Mouse (Mus musculus): ENCODE data around the gene Elfn1. TPM values are rescaled to one million over a fixed set of nuclear protein-coding genes. Genes with fewer than 3 reads are reported as not detected.

The Elfn1 gene
- 1.4 TPM in 2 replicates for polyA plus RNA-seq (2015; fragmentation: Nextera tagmentation; extraction: Ambion mirVana)

DNA sequence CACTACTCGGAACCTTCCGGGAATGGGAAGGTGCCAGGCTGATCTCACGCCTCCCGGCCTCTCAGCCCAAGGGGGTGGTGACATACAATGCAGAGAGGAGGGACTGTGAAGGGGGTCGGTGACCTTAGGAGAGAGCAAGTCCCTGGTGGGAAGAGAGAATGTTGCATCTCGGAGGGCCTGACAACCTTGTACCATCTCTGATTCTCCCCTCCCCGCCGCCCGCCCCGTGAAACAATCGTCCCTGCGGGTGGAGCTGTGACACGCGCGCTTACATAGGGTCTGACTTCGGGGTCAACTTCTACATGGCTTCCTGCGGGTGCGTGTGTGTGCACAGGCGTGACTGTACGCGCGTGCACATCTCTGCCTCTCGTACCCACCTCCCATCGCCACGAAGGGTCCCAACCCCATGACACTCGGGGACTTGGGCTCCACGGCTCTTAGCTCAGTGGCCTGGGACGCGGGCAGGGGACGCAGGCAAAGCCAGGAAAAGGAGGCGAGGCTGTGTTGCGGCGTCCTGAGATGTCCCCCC, at the start of gene Elfn1:
Elfn1 (plus strand) TSS at position 230 of the 529 bp plus-strand sequence.
- H3K9me3 ChIP-seq = no peaks in the 10 kb centered on the region
- H3K4me2 ChIP-seq = peak within 1 kb of the TSS; percentile 98
- no peak within 1 kb of the TSS for H3K27ac ChIP-seq
- H3K4me3 ChIP-seq = peak within 1 kb of the TSS; percentile 70
- H3K36me3 ChIP-seq = no peaks in the 10 kb centered on the region
- peaks cover 43% of the 10 kb centered on the region for H3K4me1 ChIP-seq
- H3K9ac ChIP-seq = peak within 1 kb of the TSS; percentile 75
- ATAC-seq (ENCODE audit: insufficient number of reproducible peaks, insufficient read depth, low FRiP score, low TSS enrichment, low read depth) = 0 out of 2 replicates have a peak, but pooled peaks have one; percentile 13
- peaks cover 86% of the 10 kb centered on the region for H3K27me3 ChIP-seq
- under 1% methylated on average over 33 of the region's 33 CpGs for WGBS

DNA sequence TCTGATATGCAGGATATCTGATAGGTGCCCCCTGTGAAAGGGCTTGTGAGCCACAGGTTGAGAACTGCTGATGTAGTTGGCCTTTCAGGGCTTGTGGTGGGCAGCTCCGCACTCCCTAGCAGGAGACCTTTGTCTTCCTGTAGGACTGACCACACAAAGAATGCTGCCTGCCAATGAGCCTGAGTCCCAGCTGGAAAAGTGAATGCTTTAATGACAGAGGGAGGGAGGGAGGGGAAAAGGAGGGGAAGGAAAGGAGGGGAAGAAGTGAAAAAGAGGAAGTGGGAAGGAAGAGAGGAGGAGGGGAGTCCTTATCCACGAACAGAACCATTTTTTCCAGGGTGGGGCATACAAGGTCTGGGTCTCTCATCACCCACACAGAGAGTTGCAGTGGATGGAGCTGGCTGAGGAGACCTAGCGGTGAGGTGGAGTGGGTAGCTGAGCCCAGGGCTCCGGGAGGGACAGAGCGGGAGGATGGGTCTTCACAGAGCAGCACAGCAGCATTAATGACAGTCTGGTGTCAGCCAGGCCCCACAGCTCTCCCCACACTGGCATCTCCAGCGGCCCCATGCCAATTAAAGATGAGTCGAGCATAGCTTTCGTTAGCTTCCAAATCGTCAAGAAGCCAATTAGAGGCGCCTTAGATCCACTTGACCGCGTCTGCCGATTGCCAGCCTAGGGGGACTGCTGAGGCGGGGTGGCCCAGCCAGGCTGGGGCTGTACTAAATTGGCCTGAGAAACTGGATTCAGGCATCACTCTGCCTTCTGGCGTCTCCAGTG, 47.2 kb upstream of the Elfn1 start:
- H3K36me3 ChIP-seq = no peaks in the 10 kb centered on the region
- H3K27me3 ChIP-seq = peaks cover 4% of the 10 kb centered on the region; the same call in 1 of the 2 replicates
- 29% methylated on average over 15 of the region's 15 CpGs for WGBS

DNA sequence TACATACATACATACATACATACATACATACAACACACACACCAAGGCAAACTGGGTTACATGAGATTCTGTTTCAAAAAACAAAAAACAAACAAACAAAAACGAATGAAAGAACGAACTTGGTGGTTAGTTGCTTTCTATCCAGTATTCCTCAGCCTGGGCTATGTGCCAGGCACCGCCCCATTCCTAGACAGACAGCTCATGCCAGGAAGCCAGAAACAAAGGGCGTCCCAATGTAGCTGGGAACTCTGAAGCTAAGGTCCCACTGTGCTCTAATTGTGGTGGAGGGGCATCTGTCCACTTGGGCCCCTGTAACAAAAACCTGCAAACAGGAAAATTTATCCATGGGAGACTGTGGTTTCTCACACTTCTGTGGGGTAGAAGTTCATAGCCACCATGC, 45.0 kb upstream of the Elfn1 start:
- no peak for ATAC-seq (ENCODE audit: insufficient number of reproducible peaks, insufficient read depth, low FRiP score, low TSS enrichment, low read depth)
- Histone ChIP-seq H3K27me3 (peaks cover 4% of the 10 kb centered on the region; the same call in 1 of the 2 replicates), H3K9ac (no peak overlapping the region), H3K36me3 (no peaks in the 10 kb centered on the region), H3K4me1 (0 out of 2 replicates have a peak, but pooled peaks cover 4% of the 10 kb centered on the region), H3K4me3 (no peak overlapping the region), H3K27ac (no peak overlapping the region), H3K9me3 (no peaks in the 10 kb centered on the region), H3K4me2 (no peak overlapping the region)
- 56% methylated on average over 4 of the region's 4 CpGs for WGBS

More for the DNA sequence above, 47.2 kb upstream of the Elfn1 start:
- Histone ChIP-seq H3K27ac (no peak overlapping the region), H3K9me3 (no peaks in the 10 kb centered on the region), H3K4me3 (no peak overlapping the region), H3K4me2 (peak overlapping the region; percentile 16; the same call in 1 of the 2 replicates), H3K4me1 (0 out of 2 replicates have a peak, but pooled peaks cover 4% of the 10 kb centered on the region), H3K9ac (no peak overlapping the region)
- ATAC-seq (ENCODE audit: insufficient number of reproducible peaks, insufficient read depth, low FRiP score, low TSS enrichment, low read depth) = no peak

DNA sequence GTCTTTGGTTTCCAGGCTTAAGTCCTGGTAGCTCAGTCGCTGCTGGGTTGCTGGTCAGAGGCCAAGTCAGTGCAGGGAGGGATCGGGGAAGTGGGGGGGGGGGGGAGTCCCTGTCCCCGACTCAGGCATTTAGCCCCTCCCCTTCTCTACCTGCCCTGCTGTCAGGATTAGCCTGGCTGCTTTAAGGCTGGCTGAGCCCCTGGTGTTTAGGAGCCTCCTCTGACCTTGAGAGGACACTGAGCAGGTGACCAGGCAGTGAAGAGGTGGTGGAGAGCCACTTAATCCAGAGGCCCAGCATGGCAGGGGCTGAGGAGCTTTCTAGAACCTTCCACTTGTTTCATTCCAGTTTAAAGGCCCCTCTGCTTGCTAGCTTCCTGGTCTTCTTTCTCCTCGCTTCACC, 36.9 kb upstream of the Elfn1 start:
- H3K9ac ChIP-seq = no peak overlapping the region
- no peak for ATAC-seq (ENCODE audit: insufficient number of reproducible peaks, insufficient read depth, low FRiP score, low TSS enrichment, low read depth)
- WGBS = 13% methylated on average over 4 of the region's 4 CpGs

DNA sequence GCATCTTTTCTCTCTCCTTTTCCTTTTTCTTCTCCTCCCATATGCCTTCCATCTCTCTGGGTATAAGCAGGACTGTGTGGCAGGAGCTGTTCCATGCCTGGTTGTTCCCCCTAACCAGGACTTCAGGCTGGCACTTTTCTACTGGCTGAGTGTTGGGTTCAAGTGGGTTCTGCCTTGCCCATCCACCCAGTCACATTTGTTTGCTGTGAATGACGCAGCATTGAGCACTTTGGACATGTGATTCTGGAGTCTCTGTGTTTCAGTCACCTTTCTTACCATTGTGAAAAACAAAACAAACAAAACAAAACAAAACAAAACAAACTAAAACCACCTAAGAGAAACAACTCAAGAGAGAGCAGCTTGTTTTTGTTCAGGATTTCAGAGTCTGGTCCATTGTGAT, 36.2 kb upstream of the Elfn1 start:
- no peaks in the 10 kb centered on the region for H3K9me3 ChIP-seq
- H3K4me2 ChIP-seq = no peak overlapping the region
- no peak for ATAC-seq (ENCODE audit: insufficient number of reproducible peaks, insufficient read depth, low FRiP score, low TSS enrichment, low read depth)
- H3K4me1 ChIP-seq = 0 out of 2 replicates have a peak, but pooled peaks cover 6% of the 10 kb centered on the region
- no peak overlapping the region for H3K9ac ChIP-seq
- no peak overlapping the region for H3K4me3 ChIP-seq
- 83% methylated on average over 1 of the region's 1 CpGs for WGBS
- H3K27me3 ChIP-seq = no peaks in the 10 kb centered on the region
- no peaks in the 10 kb centered on the region for H3K36me3 ChIP-seq
- no peak overlapping the region for H3K27ac ChIP-seq

More for the DNA sequence above, 36.9 kb upstream of the Elfn1 start:
- no peak overlapping the region for H3K4me2 ChIP-seq
- H3K27me3 ChIP-seq = no peaks in the 10 kb centered on the region
- no peaks in the 10 kb centered on the region for H3K36me3 ChIP-seq
- H3K4me3 ChIP-seq = no peak overlapping the region
- no peak overlapping the region for H3K27ac ChIP-seq
- H3K4me1 ChIP-seq = 0 out of 2 replicates have a peak, but pooled peaks cover 6% of the 10 kb centered on the region
- H3K9me3 ChIP-seq = no peaks in the 10 kb centered on the region

DNA sequence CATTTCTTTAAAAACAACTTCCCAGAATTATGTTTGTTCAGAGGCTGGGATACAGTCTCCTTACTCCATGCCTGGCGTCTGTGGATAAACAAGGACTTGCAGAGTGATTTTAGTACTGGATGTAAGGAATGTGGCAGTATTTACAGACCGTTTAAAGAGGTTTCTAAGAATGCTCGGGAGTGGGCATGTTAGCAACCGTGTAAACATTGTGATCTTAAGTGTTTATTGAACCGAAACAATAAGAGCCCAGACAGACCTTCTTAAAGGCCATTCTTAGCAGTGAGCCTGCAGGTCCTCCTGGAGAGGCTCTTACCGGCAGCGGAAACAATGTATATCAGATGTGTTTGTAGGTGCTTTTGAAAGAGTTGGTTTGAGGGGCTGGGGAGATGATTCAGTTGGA, 30.2 kb upstream of the Elfn1 start:
- Histone ChIP-seq H3K9ac (no peak overlapping the region), H3K9me3 (no peaks in the 10 kb centered on the region), H3K4me3 (no peak overlapping the region), H3K36me3 (no peaks in the 10 kb centered on the region), H3K27ac (no peak overlapping the region), H3K27me3 (no peaks in the 10 kb centered on the region), H3K4me1 (no peaks in the 10 kb centered on the region), H3K4me2 (no peak overlapping the region)
- no peak for ATAC-seq (ENCODE audit: insufficient number of reproducible peaks, insufficient read depth, low FRiP score, low TSS enrichment, low read depth)
- 48% methylated on average over 7 of the region's 7 CpGs for WGBS

DNA sequence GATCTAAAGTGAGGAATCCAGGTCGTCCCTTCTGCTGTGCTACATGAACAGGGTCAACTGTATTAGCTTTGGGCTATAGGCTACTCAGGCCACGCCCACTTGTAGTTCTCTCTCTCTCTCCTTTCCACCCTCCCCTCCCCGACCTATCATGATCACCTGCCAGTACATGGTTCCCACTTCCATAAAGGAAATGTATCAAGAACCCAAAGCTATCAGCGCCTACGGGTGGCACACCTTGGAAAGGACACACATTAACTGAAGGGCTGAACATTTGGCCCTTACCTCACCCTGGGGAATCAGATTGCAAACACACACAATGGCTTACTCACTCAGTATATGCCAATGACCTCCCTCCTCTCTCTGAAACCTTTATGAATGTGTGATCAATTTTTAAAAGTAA, 28.0 kb upstream of the Elfn1 start:
- 82% methylated on average over 5 of the region's 5 CpGs for WGBS
- H3K4me1 ChIP-seq = no peaks in the 10 kb centered on the region
- no peak overlapping the region for H3K4me3 ChIP-seq
- ATAC-seq (ENCODE audit: insufficient number of reproducible peaks, insufficient read depth, low FRiP score, low TSS enrichment, low read depth) = no peak
- H3K36me3 ChIP-seq = no peaks in the 10 kb centered on the region
- no peaks in the 10 kb centered on the region for H3K9me3 ChIP-seq
- H3K9ac ChIP-seq = no peak overlapping the region
- H3K27me3 ChIP-seq = no peaks in the 10 kb centered on the region
- H3K27ac ChIP-seq = no peak overlapping the region
- H3K4me2 ChIP-seq = no peak overlapping the region

DNA sequence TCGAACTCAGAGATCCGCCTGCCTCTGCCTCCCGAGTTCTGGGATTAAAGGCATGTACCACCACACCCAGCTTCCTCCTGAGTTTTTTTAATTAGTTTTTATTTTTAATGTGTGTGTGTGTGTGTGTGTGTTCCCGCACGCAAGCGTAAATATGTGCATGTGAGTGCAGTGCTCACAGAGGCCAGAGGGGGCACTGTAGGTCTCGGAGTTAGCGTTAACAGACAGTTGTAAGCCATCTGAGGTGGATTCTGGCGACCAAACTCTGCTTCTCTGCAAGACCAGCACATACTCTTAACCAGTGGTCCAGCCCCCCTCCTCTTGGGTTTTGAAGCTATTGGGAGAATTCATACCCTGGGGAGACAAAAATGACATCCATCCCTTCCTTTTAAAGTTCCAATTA, 26.6 kb upstream of the Elfn1 start:
- 91% methylated on average over 9 of the region's 9 CpGs for WGBS

DNA sequence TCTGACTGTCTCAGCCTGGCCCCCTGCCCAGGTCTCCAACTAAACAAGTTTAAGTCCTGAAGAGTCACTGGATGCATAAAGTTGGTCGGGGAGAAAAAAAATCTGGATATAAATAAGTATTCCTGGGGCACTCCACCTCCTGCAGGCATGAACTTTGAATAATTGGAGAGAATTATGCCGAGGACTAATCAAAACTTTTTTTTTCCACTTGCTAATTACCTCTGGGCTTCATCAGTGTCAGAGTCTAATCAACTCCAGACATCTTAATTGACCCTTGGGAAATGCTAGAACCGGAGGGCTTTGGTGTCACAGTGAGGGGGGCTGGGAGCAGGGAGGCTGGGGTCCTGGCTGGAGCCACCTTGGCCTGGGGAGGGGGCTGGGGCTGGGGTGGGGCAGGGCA, 19.1 kb upstream of the Elfn1 start:
- Histone ChIP-seq H3K36me3 (no peaks in the 10 kb centered on the region), H3K9me3 (no peaks in the 10 kb centered on the region), H3K4me2 (no peak overlapping the region), H3K4me1 (peaks cover 44% of the 10 kb centered on the region), H3K9ac (no peak overlapping the region), H3K27ac (no peak overlapping the region), H3K27me3 (no peaks in the 10 kb centered on the region), H3K4me3 (no peak overlapping the region)
- no peak for ATAC-seq (ENCODE audit: insufficient number of reproducible peaks, insufficient read depth, low FRiP score, low TSS enrichment, low read depth)
- WGBS = 4% methylated on average over 3 of the region's 3 CpGs

More for the DNA sequence above, 26.6 kb upstream of the Elfn1 start:
- Histone ChIP-seq H3K9me3 (no peaks in the 10 kb centered on the region), H3K4me3 (no peak overlapping the region), H3K27ac (no peak overlapping the region), H3K36me3 (no peaks in the 10 kb centered on the region), H3K9ac (no peak overlapping the region), H3K4me2 (no peak overlapping the region), H3K27me3 (no peaks in the 10 kb centered on the region), H3K4me1 (no peaks in the 10 kb centered on the region)
- no peak for ATAC-seq (ENCODE audit: insufficient number of reproducible peaks, insufficient read depth, low FRiP score, low TSS enrichment, low read depth)

DNA sequence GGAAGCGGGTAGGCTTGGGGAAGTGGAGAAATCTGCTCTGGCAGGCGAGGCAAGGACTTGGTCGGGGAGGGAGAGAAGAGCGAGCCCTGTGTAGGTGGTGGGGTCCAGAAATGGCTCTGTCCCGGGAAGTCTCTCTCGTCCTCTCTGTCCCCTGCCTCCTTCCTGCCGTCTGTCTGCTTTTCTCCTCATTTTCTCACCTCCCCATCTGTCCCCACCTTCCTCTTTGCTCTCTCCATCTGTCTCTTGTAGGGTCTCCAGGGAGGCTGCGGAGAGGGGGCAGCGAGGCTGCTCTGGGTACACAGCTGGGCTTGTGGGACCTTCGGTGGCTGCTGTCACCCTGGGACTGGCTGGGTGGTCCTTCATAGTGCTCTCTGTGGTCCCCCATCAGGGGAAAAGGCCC, 18.4 kb upstream of the Elfn1 start:
- peaks cover 51% of the 10 kb centered on the region for H3K4me1 ChIP-seq
- 42% methylated on average over 10 of the region's 10 CpGs for WGBS
- no peaks in the 10 kb centered on the region for H3K27me3 ChIP-seq
- H3K4me3 ChIP-seq = no peak overlapping the region
- no peaks in the 10 kb centered on the region for H3K9me3 ChIP-seq
- H3K9ac ChIP-seq = no peak overlapping the region
- no peak for ATAC-seq (ENCODE audit: insufficient number of reproducible peaks, insufficient read depth, low FRiP score, low TSS enrichment, low read depth)
- H3K36me3 ChIP-seq = no peaks in the 10 kb centered on the region
- H3K27ac ChIP-seq = 0 out of 2 replicates have a peak overlapping the region, but pooled peaks have one; percentile 22
- no peak overlapping the region for H3K4me2 ChIP-seq

DNA sequence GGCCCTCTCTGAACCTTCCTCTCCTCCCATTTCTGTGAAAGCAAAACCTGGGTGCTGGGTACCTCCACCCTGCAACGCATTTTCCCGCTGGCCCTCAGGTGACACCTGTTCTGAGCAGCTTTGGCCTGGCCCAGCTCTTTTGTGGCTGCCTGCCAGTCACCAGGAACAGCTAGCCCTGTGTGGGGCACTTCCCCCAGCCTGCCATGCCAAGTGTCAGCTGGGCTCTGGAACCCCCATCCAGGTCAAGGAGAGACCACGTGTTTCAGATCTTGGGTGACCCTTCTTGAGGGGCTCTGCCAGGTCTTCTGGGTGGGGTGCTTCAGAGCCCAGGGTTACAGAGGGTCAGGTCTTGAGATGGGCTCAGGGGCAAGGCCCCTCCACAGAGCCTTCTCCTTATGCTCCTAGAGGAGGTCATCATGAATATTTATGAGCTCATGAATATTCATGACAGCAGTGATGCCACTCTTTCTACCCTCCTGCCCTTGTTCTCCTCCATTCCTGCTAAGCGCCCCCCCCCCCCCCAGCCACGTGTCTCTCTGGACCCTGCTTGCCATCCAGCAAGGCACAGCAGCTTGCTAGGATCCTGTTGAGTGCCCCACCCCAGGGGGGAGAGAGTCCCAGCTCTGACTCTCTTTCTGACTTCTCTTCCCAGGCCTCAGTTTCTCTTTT, 15.3 kb upstream of the Elfn1 start:
- H3K4me2 ChIP-seq = no peak overlapping the region
- H3K9me3 ChIP-seq = no peaks in the 10 kb centered on the region
- no peak overlapping the region for H3K4me3 ChIP-seq
- H3K9ac ChIP-seq = no peak overlapping the region
- H3K27me3 ChIP-seq = no peaks in the 10 kb centered on the region; the same call in 1 of the 2 replicates
- 29% methylated on average over 5 of the region's 5 CpGs for WGBS
- no peaks in the 10 kb centered on the region for H3K36me3 ChIP-seq
- peaks cover 51% of the 10 kb centered on the region for H3K4me1 ChIP-seq
- no peak for ATAC-seq (ENCODE audit: insufficient number of reproducible peaks, insufficient read depth, low FRiP score, low TSS enrichment, low read depth)
- H3K27ac ChIP-seq = peak overlapping the region; percentile 58; the same call in 1 of the 2 replicates
